Mouse (Mus musculus) embryonic facial prominence, embryonic 14.5 days (tissue): ENCODE results near the gene Cebpz. TPM values are rescaled to one million over a fixed set of nuclear protein-coding genes. Genes with fewer than 3 reads are reported as not detected.

ENCODE experiments used
- ATAC-seq: fragments of 200-750 bp; cut with Nextera tagmentation; 2 replicates; pipeline ENCODE4 v1.8.0; 2017; ENCODE audit warnings: low read depth, moderate number of reproducible peaks, moderate TSS enrichment
- DNase-seq: peaks from one replicate; pipeline ENCODE4 v3.0.0-alpha.2; 2015; ENCODE audit warnings: low spot score
- H3K27ac ChIP-seq: fragments of 300-500 bp; sonication (generic); replicated peaks from 2 replicates; pipeline ENCODE4 v1.5.1; 2014; ENCODE audit warnings: low read depth, mild to moderate bottlenecking, low read length, moderate library complexity
- H3K27me3 ChIP-seq: fragments of 300-500 bp; sonication (generic); replicated peaks from 2 replicates; pipeline ENCODE4 v1.6.1; 2014; ENCODE audit warnings: low read length; ENCODE audit not compliant: control insufficient read depth, insufficient read depth
- H3K36me3 ChIP-seq: fragments of 300-500 bp; sonication (generic); 2 replicates; pipeline ENCODE4 v1.6.1; 2014; ENCODE audit warnings: low read length, mixed read lengths; ENCODE audit not compliant: control insufficient read depth, insufficient read depth
- H3K4me1 ChIP-seq: fragments of 300-500 bp; sonication (generic); 2 replicates; pipeline ENCODE4 v1.6.1; 2014; ENCODE audit warnings: antibody characterized with exemption, low read length; ENCODE audit not compliant: control insufficient read depth, insufficient read depth
- H3K4me2 ChIP-seq: fragments of 300-500 bp; sonication (generic); 2 replicates; pipeline ENCODE4 v1.6.1; 2014; ENCODE audit warnings: low read depth, mild to moderate bottlenecking, low read length, moderate library complexity, mixed read lengths
- H3K4me3 ChIP-seq: fragments of 300-500 bp; sonication (generic); 2 replicates; pipeline ENCODE4 v1.5.1; 2014; ENCODE audit warnings: low read depth, mild to moderate bottlenecking, low read length
- H3K9ac ChIP-seq: fragments of 300-500 bp; sonication (generic); 2 replicates; pipeline ENCODE4 v1.6.1; 2014; ENCODE audit warnings: low read depth, mild to moderate bottlenecking, low read length, moderate library complexity, mixed read lengths
- H3K9me3 ChIP-seq: fragments of 300-500 bp; sonication (generic); 2 replicates; pipeline ENCODE4 v1.6.1; 2016; ENCODE audit warnings: low read length; ENCODE audit not compliant: control insufficient read depth
- WGBS: fragments of 180-500 bp; shearing (Covaris S2); extraction: QIAGEN DNeasy Blood & Tissue Kit; methylation state at CpG from one replicate; pipeline ENCODE4 v1.1.7; 2014; 5-methylcytosine and 5-hydroxymethylcytosine counted together
- polyA plus RNA-seq: library from polyadenylated mRNA; unstranded; fragments of >200 nt; fragmentation: Nextera tagmentation; extraction: Ambion mirVana; gene quantifications from 2 replicates; pipeline ENCODE4 v1.2.1, GENCODE M21; 2014

Gene Cebpz
- polyA plus RNA-seq, 1 experiment from 2014 or later, result 54.7 TPM

DNA sequence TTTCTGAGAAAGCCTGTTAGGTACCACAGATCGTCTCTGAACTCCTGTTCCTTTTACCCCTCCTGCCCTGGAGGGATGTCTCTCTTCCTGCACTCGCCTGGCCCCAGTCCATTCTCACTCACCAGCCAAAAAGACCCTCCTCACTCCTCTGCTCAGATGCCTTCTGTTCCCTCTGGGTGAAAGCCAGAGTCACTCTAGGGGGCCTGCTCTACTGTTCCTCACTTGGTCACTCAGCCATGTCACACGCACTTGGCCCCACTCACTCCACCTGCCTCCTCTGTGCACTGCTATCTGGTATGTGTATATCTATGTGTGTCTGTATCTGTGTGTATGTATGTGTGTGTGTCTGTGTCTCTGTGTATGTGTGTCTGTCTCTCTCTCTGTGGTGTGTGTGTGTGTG lies 47.7 kb downstream of the Cebpz start:
- no peak overlapping the region for H3K9ac ChIP-seq
- no peak overlapping the region for H3K4me2 ChIP-seq
- no peak overlapping the region for H3K27ac ChIP-seq
- H3K4me1 ChIP-seq, result no peaks in the 10 kb centered on the region
- H3K4me3 ChIP-seq, result no peak overlapping the region
- 37% methylated on average over 3 of the region's 3 CpGs for WGBS
- H3K9me3 ChIP-seq, result no peaks in the 10 kb centered on the region
- no peaks in the 10 kb centered on the region for H3K27me3 ChIP-seq
- DNase-seq (no peak), ATAC-seq (no peak)
- no peaks in the 10 kb centered on the region for H3K36me3 ChIP-seq

DNA sequence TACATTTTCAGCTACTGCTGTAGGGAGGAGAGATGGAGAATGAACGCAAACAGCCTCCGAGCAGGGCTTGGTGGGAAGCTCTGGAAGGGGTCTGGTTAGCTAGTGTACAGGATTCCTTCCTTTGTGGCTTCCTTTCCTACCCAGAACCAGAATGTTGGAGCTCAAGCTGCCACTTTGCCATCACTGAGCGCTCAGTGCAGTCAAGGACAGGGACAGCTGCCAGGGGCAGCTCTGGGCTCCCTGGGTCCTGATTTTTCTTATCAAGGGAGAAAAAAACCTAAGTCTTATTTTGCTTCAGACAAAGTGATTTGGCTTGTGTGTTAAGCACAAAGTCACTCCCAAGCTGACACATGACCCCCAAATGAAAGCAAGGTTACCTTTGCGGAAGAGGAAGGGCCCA lies 48.3 kb downstream of the Cebpz start:
- Histone ChIP-seq H3K4me2 (no peak overlapping the region), H3K27ac (no peak overlapping the region), H3K36me3 (no peaks in the 10 kb centered on the region), H3K4me1 (no peaks in the 10 kb centered on the region), H3K9me3 (no peaks in the 10 kb centered on the region), H3K4me3 (no peak overlapping the region), H3K9ac (no peak overlapping the region), H3K27me3 (no peaks in the 10 kb centered on the region)
- 80% methylated on average over 4 of the region's 4 CpGs for WGBS
- DNase-seq, result no peak
- no peak for ATAC-seq

DNA sequence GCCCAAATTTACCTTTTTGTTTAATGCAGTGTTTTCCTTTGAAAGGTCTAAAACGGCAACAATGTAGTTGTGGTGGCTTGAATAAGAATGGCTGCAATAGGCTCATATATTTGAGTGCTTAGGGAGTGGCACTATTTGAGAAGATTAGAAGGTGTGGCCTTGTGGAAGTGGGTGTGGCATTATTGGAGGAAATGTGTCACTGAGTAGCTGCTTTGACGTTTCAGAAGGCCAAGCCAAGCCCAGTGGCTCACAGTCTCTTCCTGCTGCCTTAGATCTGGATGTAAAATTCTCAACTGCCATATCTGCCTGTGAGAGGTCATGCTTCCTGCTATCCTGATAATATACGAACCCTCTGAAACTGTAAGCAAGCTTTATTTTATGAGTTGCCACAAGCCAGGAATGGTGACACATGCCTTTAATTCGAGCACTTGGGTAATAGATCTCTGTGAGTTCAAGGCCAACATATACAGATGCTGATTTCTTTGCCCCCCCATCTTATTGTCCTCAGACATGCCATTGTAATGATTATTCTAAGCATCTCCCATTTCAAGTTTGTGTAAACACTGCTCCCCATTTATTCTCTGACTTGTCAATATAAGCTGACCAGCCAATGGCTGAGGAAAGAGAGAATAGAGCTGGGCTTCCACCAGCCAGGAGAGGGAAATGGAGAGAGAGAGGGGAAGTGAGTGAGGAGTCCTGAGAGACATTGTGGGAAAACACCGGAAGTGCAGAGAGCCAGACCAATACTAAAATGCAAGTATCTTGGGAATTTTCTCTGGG lies 51.4 kb downstream of the Cebpz start:
- peaks cover 5% of the 10 kb centered on the region; the same call in 1 of the 2 replicates for H3K4me1 ChIP-seq
- no peaks in the 10 kb centered on the region for H3K27me3 ChIP-seq
- no peaks in the 10 kb centered on the region for H3K36me3 ChIP-seq
- WGBS, result 80% methylated on average over 5 of the region's 5 CpGs
- H3K4me2 ChIP-seq, result no peak overlapping the region
- no peaks in the 10 kb centered on the region for H3K9me3 ChIP-seq
- H3K27ac ChIP-seq, result no peak overlapping the region
- no peak overlapping the region for H3K9ac ChIP-seq
- no peak overlapping the region for H3K4me3 ChIP-seq
- DNase-seq, result no peak
- no peak for ATAC-seq

DNA sequence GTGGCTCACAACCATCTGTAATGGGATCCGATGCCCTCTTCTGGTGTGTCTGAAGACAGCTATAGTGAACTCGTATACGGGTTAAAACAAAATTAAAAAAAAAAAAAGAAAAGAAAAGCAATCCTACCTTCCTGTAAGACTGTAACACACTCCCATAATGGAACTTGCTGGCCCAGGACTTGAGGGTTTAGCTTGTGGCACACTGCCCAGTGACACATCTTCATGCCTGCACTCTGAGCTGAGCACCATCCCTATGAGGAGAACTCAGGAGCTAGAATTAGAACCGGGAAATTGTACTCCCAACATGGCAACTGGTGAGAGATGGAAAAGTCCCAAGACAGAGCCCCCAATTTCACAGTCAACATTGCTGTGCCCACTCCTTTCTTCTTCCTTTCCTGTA lies 53.6 kb downstream of the Cebpz start:
- ATAC-seq (no peak), DNase-seq (no peak)
- H3K27ac ChIP-seq, result no peak overlapping the region
- no peak overlapping the region for H3K4me2 ChIP-seq
- H3K36me3 ChIP-seq, result 0 out of 2 replicates have a peak, but pooled peaks cover under 1% of the 10 kb centered on the region
- H3K9me3 ChIP-seq, result no peaks in the 10 kb centered on the region
- 85% methylated on average over 4 of the region's 4 CpGs for WGBS
- H3K4me3 ChIP-seq, result no peak overlapping the region
- no peak overlapping the region for H3K9ac ChIP-seq
- H3K27me3 ChIP-seq, result no peaks in the 10 kb centered on the region
- H3K4me1 ChIP-seq, result peaks cover 5% of the 10 kb centered on the region; the same call in 1 of the 2 replicates

DNA sequence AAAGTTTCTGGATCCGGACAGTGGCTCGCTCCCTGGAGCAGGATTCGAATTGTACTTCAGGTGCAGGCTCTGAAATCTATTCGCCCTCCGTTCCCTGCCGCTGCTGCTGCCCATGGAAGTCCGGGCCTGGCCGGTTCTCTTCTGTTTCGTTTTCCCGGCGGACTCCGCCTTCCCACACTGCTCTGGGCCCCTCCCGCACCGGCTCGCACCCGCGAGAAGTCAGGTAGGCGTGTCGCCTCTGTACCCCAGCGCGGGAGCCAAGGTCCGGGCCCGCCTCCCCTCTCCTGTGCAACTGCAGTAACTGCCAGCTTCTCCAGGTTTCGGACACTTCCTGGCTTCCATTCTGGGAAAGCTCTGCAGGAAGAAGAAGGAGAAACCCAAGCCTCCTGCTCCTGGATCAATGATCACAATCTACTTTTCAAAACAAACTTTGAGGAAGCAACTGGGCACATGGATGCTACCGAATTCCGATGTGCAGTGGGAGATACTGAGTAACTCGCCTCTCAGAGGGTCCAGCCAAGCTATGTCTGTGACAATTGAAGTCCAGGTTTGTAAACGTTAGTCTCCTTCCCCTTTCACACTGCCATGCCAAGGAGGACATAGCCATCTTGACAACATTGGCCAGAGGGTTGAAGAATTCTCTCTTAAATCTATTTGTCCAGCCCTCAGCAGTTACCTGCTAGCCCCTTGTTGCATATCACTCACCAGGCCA lies 54.3 kb downstream of the Cebpz start, which contains the start of gene Eif2ak2:
Gene Eif2ak2 (minus strand): TSS at position 173 of the 712 bp plus-strand sequence.
- peak; percentile 90 for DNase-seq
- Histone ChIP-seq H3K4me2 (peak within 1 kb of the TSS; percentile 62), H3K36me3 (0 out of 2 replicates have a peak, but pooled peaks cover 8% of the 10 kb centered on the region), H3K9me3 (no peaks in the 10 kb centered on the region), H3K9ac (peak within 1 kb of the TSS; percentile 75), H3K4me1 (peaks cover 5% of the 10 kb centered on the region; the same call in 1 of the 2 replicates), H3K4me3 (peak within 1 kb of the TSS; percentile 60), H3K27me3 (no peaks in the 10 kb centered on the region), H3K27ac (peak within 1 kb of the TSS; percentile 73)
- peak; percentile 98 for ATAC-seq
- 3% methylated on average over 28 of the region's 28 CpGs for WGBS

DNA sequence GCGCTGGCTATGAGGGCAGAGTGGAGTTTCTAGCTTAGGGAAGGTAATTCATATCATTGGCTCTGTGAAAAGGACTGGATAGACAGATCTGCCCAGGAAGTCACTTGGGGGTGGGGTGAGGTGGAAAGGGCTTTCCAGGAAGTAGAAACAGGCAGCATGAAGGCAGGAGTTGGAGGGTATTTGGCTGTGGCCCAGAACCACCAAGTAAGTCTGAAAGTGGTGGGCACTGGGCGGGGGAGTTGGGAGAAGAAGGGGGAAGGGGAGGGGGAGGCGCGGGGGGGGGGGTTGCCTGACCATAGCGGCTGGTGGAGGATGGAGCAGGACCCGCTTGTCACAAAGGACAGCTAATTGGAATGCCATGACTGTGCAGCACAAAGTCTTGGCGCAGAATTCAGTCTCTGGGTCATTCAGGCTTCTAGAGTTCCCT lies 55.0 kb downstream of the Cebpz start:
- Histone ChIP-seq H3K4me3 (peak overlapping the region; percentile 60), H3K4me1 (peaks cover 5% of the 10 kb centered on the region; the same call in 1 of the 2 replicates), H3K27ac (peak overlapping the region; percentile 73), H3K9ac (peak overlapping the region; percentile 75), H3K4me2 (peak overlapping the region; percentile 62), H3K9me3 (no peaks in the 10 kb centered on the region), H3K27me3 (no peaks in the 10 kb centered on the region), H3K36me3 (0 out of 2 replicates have a peak, but pooled peaks cover 14% of the 10 kb centered on the region)
- WGBS, result 14% methylated on average over 5 of the region's 7 CpGs
- DNase-seq (peak; percentile 40), ATAC-seq (peak; percentile 30)

DNA sequence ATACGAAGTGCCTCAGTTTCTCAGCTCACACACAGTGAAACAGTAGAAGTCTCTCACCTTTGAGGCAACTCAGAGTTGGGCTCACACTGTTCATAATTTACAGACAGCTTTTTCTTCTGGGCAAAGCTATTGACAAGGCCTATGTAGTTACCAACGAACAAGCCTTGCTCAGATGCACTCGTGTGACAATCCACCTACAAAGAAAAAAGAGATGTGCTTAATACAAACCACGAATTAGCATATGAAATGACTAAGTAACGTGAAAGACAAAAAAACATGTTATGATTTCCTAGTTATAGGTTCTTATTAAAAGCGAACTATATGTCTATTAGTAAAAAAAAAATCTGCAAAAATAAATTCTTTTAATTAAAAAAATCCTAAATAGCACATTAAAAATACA lies 63.0 kb downstream of the Cebpz start:
- Histone ChIP-seq H3K36me3 (peaks cover 33% of the 10 kb centered on the region; the same call in 1 of the 2 replicates), H3K9ac (no peak overlapping the region), H3K4me3 (no peak overlapping the region), H3K4me2 (no peak overlapping the region), H3K4me1 (no peaks in the 10 kb centered on the region), H3K27ac (no peak overlapping the region), H3K27me3 (no peaks in the 10 kb centered on the region), H3K9me3 (no peaks in the 10 kb centered on the region)
- DNase-seq (no peak), ATAC-seq (no peak)
- 92% methylated on average over 6 of the region's 6 CpGs for WGBS
